Mouse (Mus musculus) olfactory bulb, adult 2 months (tissue): ENCODE data around the gene Wbp4. TPM values are rescaled to one million over a fixed set of nuclear protein-coding genes. Genes with fewer than 3 reads are reported as not detected.

Experiments
- H3K27ac ChIP-seq: fragments of 200-500 bp; 2 replicates; pipeline ENCODE4 v1.5.1; 2012; ENCODE audit warnings: low read depth, low read length; ENCODE audit not compliant: insufficient read depth
- H3K4me1 ChIP-seq: fragments of 200-500 bp; 2 replicates; pipeline ENCODE4 v1.6.1; 2012; ENCODE audit warnings: low read length; ENCODE audit not compliant: control insufficient read depth, insufficient read depth
- H3K4me3 ChIP-seq: fragments of 200-500 bp; 2 replicates; pipeline ENCODE4 v1.5.1; 2012; ENCODE audit warnings: mild to moderate bottlenecking, low read depth, low read length, moderate library complexity; ENCODE audit not compliant: insufficient read depth
- CTCF ChIP-seq: fragments of 200-500 bp; IDR thresholded peaks from 2 replicates; pipeline ENCODE4 v1.5.1; 2012; ENCODE audit warnings: low read depth, mild to moderate bottlenecking, low read length, moderate library complexity; ENCODE audit not compliant: insufficient read depth
- POLR2A ChIP-seq: fragments of 200-500 bp; IDR thresholded peaks from 2 replicates; pipeline ENCODE4 v1.6.1; 2012; ENCODE audit warnings: mild to moderate bottlenecking, low read depth, low read length, moderate library complexity; ENCODE audit not compliant: insufficient read depth
- WGBS: fragments of 180-500 bp; shearing (Covaris S2); methylation state at CpG from one replicate; pipeline ENCODE4 v1.1.7; 2018; 5-methylcytosine and 5-hydroxymethylcytosine counted together
- polyA plus RNA-seq: library from polyadenylated mRNA; stranded (reverse); fragments of >200 nt; gene quantifications from 2 replicates; pipeline ENCODE4 v1.2.4, GENCODE M21; 2012; ENCODE audit warnings: low replicate concordance; ENCODE audit not compliant: missing spikeins, insufficient read depth, insufficient read length

Wbp4 gene
- polyA plus RNA-seq, 1 experiment = not detected

DNA sequence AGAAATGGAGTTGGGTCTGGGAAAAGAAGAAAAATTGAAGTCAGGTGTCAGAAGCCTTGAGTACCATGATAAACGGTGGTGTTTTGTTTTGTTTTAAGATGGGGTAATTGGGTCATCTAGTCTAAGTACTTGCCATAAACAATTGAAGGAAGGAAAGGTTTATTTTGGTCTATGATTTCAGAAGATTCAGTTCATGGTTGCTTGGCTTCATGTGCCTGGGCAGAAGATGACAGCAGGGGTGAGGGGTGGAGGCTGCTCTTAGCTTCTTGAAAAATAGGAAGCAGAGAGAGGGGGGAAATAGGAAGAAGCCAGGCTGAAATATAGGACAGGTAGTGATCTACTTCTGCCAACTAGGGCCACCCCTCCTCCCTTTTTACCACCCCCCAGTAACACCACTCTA lies 30.2 kb upstream of the Wbp4 start:
- Histone ChIP-seq H3K4me3 (no peak overlapping the region), H3K4me1 (no peaks in the 10 kb centered on the region), H3K27ac (no peak overlapping the region)
- 76% methylated on average over 1 of the region's 1 CpGs for WGBS
- TF ChIP-seq CTCF (no peak), POLR2A (no peak)

DNA sequence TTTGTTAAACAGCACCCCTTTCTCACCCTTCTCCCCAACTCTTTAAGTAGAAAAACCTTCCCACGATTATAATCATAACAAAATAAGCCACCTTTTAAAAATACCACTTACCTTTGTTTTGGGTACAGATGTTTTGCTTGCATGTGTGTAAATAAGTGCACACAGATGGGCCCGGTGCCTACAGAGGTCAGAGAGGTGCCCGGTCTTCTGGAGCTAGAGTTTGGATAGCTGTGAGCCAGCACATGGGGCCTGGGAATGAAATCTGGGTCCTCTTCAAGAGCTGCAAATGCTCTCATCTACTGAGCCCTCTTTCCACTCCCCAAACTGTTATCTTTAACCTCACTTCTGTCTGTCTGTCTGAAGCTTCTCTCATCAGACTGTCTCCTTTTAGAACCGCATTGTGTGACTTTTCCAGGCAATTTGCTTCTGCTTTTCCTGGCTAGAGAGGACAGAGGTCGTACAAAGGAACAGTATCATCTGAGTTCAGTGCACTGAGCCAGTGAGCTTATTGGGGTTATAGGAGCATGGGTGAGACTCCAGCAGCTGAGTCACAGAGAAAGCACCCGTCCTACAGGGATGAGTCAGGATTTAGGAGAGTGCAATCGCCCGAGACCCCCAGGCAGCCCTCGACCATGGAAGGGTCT lies 27.5 kb upstream of the Wbp4 start:
- TF ChIP-seq POLR2A (no peak), CTCF (no peak)
- 82% methylated on average over 9 of the region's 9 CpGs for WGBS
- Histone ChIP-seq H3K4me1 (peaks cover 3% of the 10 kb centered on the region; the same call in 1 of the 2 replicates), H3K27ac (no peak overlapping the region), H3K4me3 (no peak overlapping the region)

DNA sequence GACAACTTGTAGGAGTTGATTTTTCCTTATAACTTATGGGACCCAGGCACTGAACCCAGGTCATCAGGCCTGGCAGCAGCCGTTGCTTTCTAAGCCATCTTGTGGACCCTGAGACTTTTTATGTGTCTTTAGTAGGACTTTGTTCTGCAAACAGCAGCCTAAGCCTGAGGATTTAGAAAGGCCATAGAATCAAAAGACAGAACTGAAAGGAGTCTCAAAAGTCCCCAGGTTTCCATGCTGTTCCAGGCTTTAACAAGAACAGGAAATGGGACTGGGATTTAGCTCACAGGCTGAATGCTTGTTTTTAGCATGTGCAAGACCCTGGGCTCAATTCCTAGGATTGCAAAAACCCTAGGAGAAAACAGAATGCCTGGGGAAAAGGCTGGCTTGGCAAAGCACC lies 26.5 kb upstream of the Wbp4 start:
- H3K27ac ChIP-seq = no peak overlapping the region
- peaks cover 3% of the 10 kb centered on the region; the same call in 1 of the 2 replicates for H3K4me1 ChIP-seq
- no peak overlapping the region for H3K4me3 ChIP-seq
- WGBS = 48% methylated on average over 1 of the region's 1 CpGs
- TF ChIP-seq CTCF = no peak
- TF ChIP-seq POLR2A = no peak

DNA sequence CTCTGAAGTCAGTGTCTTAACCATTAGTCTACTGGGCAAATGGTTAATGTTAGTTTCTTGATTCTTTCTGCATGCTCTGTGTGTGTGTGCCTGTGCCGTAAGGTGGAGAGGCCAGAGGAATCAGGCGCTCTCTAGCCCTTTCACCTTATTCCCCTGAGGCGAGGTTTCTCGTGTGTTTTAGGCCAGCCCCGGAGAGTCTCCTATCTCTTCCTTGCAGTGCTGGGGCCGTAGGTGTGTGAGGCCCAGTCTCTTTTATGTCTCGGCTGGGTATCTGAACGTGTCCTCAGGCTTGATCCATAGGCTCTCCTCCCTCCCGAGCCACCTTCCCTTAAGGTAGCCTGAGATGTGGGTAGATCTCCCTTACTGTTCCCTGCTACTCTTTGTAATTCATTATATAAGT lies 24.9 kb upstream of the Wbp4 start:
- WGBS = 84% methylated on average over 9 of the region's 9 CpGs
- Histone ChIP-seq H3K4me1 (peaks cover 3% of the 10 kb centered on the region; the same call in 1 of the 2 replicates), H3K4me3 (no peak overlapping the region), H3K27ac (no peak overlapping the region; the same call in 1 of the 2 replicates)
- no peak for TF ChIP-seq CTCF
- TF ChIP-seq POLR2A = no peak

DNA sequence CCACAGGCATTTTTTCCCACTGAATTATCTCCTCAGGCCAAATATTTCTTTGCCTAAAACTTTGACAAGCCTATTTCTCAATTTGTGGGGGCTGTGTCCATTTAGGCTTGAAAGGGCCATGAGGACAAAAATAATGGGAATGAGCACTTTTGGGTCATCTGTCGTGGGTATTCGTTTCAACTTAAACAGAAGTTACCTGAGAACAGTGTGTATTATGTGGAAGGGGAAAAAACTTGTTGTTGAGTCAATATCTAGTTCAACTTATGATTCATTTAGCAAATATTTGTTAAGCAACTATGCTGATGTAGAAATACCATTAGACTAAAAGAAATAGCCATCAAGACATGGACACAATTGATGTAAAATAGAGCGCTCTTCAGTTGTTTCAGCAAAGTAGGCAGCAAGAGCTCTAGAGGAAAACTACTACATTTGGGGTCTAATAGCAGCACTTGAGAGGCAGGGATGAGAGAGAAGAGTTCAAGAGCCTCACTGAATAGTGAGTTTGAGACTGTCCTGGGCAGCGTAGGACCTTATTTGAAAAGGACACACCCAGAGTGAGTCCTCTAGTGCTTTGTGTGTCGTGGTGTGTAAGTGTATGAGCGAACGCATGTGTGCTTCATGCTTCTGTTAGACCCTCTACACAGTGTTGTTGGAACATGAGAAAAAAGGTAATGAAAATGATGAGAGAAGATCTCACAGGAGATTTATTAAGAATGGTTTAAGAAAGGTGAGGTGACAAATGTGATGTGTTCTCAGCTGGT lies 23.1 kb upstream of the Wbp4 start:
- H3K4me1 ChIP-seq = peaks cover 3% of the 10 kb centered on the region; the same call in 1 of the 2 replicates
- no peak for TF ChIP-seq CTCF
- no peak for TF ChIP-seq POLR2A
- 97% methylated on average over 7 of the region's 7 CpGs for WGBS
- H3K4me3 ChIP-seq = no peak overlapping the region
- no peak overlapping the region for H3K27ac ChIP-seq

DNA sequence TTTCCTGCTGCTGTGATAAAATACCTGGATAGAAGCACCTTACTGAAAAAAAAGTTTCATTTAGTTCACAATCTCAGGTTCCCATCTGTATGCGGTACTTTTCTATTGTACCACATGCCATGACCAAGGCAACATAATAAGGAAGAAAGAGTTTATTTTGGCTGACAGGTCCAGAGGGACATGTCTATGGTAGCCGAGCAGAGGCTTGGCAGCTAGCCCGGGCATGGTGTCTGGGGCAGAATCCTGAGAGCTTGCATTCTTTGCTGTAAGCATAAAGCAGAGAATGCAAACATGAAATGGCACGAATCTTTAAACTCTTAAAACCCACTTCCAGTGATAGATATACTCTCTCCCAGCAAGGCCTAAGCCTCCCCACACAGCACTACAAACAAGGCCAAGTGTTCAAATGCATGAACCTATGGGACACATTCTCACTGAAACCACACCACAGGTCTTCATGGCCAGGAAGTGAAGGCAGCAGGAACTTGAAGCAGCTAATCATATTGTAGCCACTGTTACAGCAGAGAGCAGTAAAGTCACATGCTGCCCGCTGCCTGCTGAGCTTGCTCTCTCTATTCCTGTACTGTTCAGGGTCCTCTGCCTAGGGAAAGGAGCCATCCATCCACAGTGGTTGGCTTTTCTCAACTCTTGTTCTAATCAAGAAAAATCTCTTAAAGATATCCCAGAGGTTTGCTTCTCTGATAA lies 22.2 kb upstream of the Wbp4 start:
- WGBS = 58% methylated on average over 5 of the region's 5 CpGs
- Histone ChIP-seq H3K4me3 (no peak overlapping the region), H3K27ac (no peak overlapping the region), H3K4me1 (peaks cover 6% of the 10 kb centered on the region; the same call in 1 of the 2 replicates)
- TF ChIP-seq CTCF (no peak), POLR2A (no peak)

DNA sequence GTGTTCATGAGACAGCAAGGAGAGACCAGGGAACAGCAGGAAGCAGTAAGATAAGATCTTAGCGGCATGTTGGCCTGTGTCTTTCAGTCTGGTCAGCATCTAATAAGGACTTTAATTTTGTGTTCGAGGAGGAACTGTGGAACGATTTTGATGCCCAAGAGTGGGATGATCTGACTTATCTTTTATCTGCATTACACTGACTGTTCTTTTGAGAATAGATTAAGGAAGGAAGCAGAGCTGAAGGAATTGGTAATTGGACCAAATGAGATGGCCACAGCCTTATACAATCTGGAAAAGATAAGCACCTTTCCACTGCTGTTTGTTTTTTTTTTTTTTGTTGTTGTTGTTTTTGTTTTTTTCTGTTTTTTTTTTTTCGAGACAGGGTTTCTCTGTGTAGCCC lies 19.4 kb upstream of the Wbp4 start:
- Histone ChIP-seq H3K27ac (no peak overlapping the region), H3K4me1 (0 out of 2 replicates have a peak, but pooled peaks cover 2% of the 10 kb centered on the region), H3K4me3 (no peak overlapping the region)
- WGBS = 78% methylated on average over 4 of the region's 4 CpGs
- TF ChIP-seq POLR2A (no peak), CTCF (no peak)

DNA sequence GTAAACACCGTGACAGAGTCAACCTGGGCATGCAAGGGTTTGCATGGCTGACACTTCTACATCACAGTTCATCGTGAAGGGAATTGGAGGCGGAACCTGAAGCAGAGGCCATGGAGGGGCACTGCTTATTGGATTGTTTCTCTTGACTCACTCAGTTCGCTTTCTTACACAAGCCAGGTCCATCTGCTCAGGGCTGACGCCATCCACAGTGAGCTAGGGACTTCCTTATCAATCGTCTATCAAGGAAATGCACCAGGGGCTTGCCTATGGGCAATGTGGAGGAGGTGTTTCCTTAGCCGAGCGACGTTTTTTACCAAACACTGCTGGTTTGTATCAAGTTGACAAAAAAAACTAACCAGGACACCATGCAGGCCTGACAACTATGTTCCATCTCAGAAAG lies 18.0 kb upstream of the Wbp4 start:
- Histone ChIP-seq H3K4me1 (0 out of 2 replicates have a peak, but pooled peaks cover 2% of the 10 kb centered on the region), H3K27ac (no peak overlapping the region), H3K4me3 (no peak overlapping the region)
- 90% methylated on average over 9 of the region's 9 CpGs for WGBS
- no peak for TF ChIP-seq POLR2A
- no peak for TF ChIP-seq CTCF

DNA sequence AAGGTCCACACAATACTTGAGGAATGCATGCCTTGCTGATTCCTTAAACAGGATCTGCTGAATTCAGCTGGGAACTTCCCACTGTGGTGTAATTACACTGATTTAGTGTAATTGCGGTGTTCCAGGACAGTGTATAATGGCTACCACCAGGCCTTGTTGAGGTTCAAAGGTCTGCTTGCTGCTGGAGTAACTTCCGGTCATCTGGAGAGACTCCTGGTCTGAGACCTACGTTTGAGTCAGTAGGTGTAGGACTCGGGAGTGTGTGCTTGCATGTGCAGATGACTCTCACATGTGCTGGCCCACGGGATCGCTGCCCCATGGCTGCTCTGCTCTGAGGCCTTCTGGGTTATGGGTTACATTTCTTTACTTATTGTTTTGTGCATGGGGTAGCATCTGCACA lies 13.0 kb upstream of the Wbp4 start:
- H3K4me3 ChIP-seq = no peak overlapping the region
- 87% methylated on average over 6 of the region's 6 CpGs for WGBS
- H3K4me1 ChIP-seq = 0 out of 2 replicates have a peak, but pooled peaks cover 2% of the 10 kb centered on the region
- no peak for TF ChIP-seq POLR2A
- no peak for TF ChIP-seq CTCF
- no peak overlapping the region for H3K27ac ChIP-seq
